Mouse (Mus musculus): ENCODE measurements around the gene Fpr-rs4.
"Not testable (repeated sequence)": the region's sequence is repeated elsewhere in the genome, so short reads cannot be mapped to it uniquely, and the experiment has no call there.

The Fpr-rs4 gene

GRCm38 (mm10) chr17:18021433-18021832, at the start of gene Fpr-rs4:
Fpr-rs4 (plus strand) TSS chr17:18021733.
- no peak for DNase-seq (ENCODE audit: low spot score)

- no peak for DNase-seq (ENCODE audit: low spot score)
Observed at GRCm38 (mm10) chr17:17973443-17973842, 48.1 kb upstream of the Fpr-rs4 start.

- DNase-seq (ENCODE audit: low spot score), result not testable (repeated sequence)
Observed at GRCm38 (mm10) chr17:17981232-17981631, 40.3 kb upstream of the Fpr-rs4 start.

- DNase-seq (ENCODE audit: low spot score), result no peak
Observed at GRCm38 (mm10) chr17:18004752-18005151, 16.8 kb upstream of the Fpr-rs4 start.

DNA sequence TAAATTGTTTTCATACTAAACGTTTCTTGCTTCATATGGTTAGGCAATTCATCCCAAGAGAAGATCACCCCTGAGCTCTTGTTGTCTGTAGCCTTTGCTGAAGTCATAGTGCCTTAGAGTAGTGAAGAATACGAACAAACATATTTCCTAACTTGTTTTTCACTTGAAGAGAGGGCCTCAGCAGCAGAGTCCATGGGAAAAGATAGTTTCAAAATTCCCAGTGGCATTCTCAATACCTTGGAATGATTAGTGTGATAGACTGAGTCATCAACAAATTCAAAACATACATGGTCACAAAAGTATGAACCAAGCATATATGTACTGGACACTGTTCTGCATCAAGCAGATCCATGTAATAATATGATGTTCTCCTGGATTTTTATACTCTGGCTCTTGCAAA, 27.6 kb downstream of the Fpr-rs4 start, which contains the start of gene Vmn2r124:
Gene Vmn2r124 (plus strand): TSS at position 301 of the 400 bp plus-strand sequence.
- no peak for DNase-seq (ENCODE audit: low spot score)

All from testis, postnatal 10 days (tissue).